Mouse (Mus musculus) adrenal gland, adult 18-20 months (tissue): ENCODE data around the gene Olfr169. TPM values are rescaled to one million over a fixed set of nuclear protein-coding genes. Genes with fewer than 3 reads are reported as not detected.
"Not testable (repeated sequence)": the region's sequence is repeated elsewhere in the genome, so short reads cannot be mapped to it uniquely, and the experiment has no call there.

Experiments used
- DNase-seq, 2 experiments: peaks; one replicate each; pipeline ENCODE4 v3.0.0; 2021 to 2022; ENCODE audit warnings: low spot score in 2 of 2
- long read RNA-seq, 2 experiments: library from polyadenylated mRNA; stranded (forward); transcript quantifications; one replicate each; pipeline ENCODE4 v2.0.0; 2021
- total RNA-seq, 2 experiments: library from RNA; stranded (reverse); gene quantifications; 1 replicate in 1 of 2; 2 replicates in 1 of 2; pipeline ENCODE4 v1.2.3; 2021

The Olfr169 gene
- not detected for total RNA-seq
- long read RNA-seq, experiment 1, result 0 reads
- long read RNA-seq, experiment 2, result 0 reads

GRCm38 (mm10) chr16:19571709-19572108 is at the start of gene Olfr169:
Gene Olfr169 (minus strand): TSS chr16:19571809.
- DNase-seq, result not testable (repeated sequence)

GRCm38 (mm10) chr16:19611782-19612181 is 40.2 kb upstream of the Olfr169 start, which contains the start of gene Olfr170:
Gene Olfr170 (minus strand): TSS chr16:19611882.
- DNase-seq, result not testable (repeated sequence)

- DNase-seq, result no peak
These were observed 31.6 kb upstream of the Olfr169 start for GRCm38 (mm10) chr16:19603166-19603565.

GRCm38 (mm10) chr16:19553429-19553828 is 18.2 kb downstream of the Olfr169 start:
- not testable (repeated sequence) for DNase-seq

GRCm38 (mm10) chr16:19552246-19552645 is 19.4 kb downstream of the Olfr169 start:
- DNase-seq, result not testable (repeated sequence)

- no peak for DNase-seq
These were observed 36.2 kb downstream of the Olfr169 start, which contains the start of gene Olfr168 for GRCm38 (mm10) chr16:19535455-19535854. Gene Olfr168 (minus strand): TSS chr16:19535555.

GRCm38 (mm10) chr16:19522166-19522565 is 49.4 kb downstream of the Olfr169 start, which contains the start of gene Olfr167:
Gene Olfr167 (minus strand): TSS chr16:19522266.
- DNase-seq, result no peak

Other genes starting within 250 kb of the Olfr169 start
- gene Olfr165, start 148.7 kb downstream of the Olfr169 start, total RNA-seq, result not detected
- gene Olfr166, start 88.1 kb downstream of the Olfr169 start, total RNA-seq, result not detected
- gene Olfr167, start 49.5 kb downstream of the Olfr169 start, total RNA-seq, result not detected
- not detected for gene Olfr168, start 36.3 kb downstream of the Olfr169 start, total RNA-seq
- gene Olfr170, start 40.1 kb upstream of the Olfr169 start, total RNA-seq, result not detected
- gene Olfr171, start 58.1 kb upstream of the Olfr169 start, total RNA-seq, result not detected
- under 1 TPM in 1 of 2 experiments, not detected in 1; 0.10 TPM for gene Lamp3, start 134.6 kb upstream of the Olfr169 start, total RNA-seq
- under 1 TPM; 0.32 to 0.63 TPM for gene B3gnt5, start 188.4 kb upstream of the Olfr169 start, total RNA-seq